ENCODE assay signal across 25 mouse cellular contexts in genomic region chr11:83123198-83123597, GRCm38 (mm10). TPM values are rescaled to one million over a fixed set of nuclear protein-coding genes. Genes with fewer than 3 reads are reported as not detected.
DNase-seq lines count a peak whose midpoint lies in the region; ATAC-seq lines count a peak whose summit lies in the region.
"Had no signal": no experiment of that assay in that cellular context is flagged by ENCODE, and none has a peak within 500 bp of the region (broad histone marks: within the 10 kb centered on the region; RNA-seq: fewer than 3 reads in every experiment).

No protein-coding gene starts in this region.

- intact Hi-C loops in heart, postnatal 14 days (cut with DNase I) = no loop called here

- no peak overlapping the region for H3K9ac ChIP-seq in limb, embryonic 11.5 days (ENCODE audit: low read length)

- 69% methylated on average over 4 of the region's 4 CpGs for WGBS in limb, embryonic 11.5 days
- 78% methylated on average over 4 of the region's 4 CpGs for WGBS in limb, embryonic 10.5 days

- H3K27me3 ChIP-seq in limb, embryonic 11.5 days (ENCODE audit: control insufficient read depth, insufficient read depth, low read length) = no peaks in the 10 kb centered on the region
- no peaks in the 10 kb centered on the region for H3K27me3 ChIP-seq in limb, embryonic 10.5 days (ENCODE audit: low read depth, poor library complexity, severe bottlenecking)

- ATAC-seq in limb, embryonic 11.5 days (ENCODE audit: insufficient number of reproducible peaks, low FRiP score, low TSS enrichment, low read depth) = no peak
- ATAC-seq: activated CD4-positive, CD25-positive, alpha-beta regulatory T cell, adult 4 months; CD4-positive, CD25-positive, alpha-beta regulatory T cell, adult 4 months; Patski had no signal

- no peaks in the 10 kb centered on the region for H3K36me3 ChIP-seq in limb, embryonic 11.5 days (ENCODE audit: control insufficient read depth, insufficient read depth, low read length)
- H3K36me3 ChIP-seq in limb, embryonic 10.5 days = no peaks in the 10 kb centered on the region
- H3K36me3 ChIP-seq: G1E had no signal

- DNase-seq in heart, adult 11 months = peak; percentile 82
- no peak for DNase-seq in heart, postnatal 14 days
- peak; percentile 16 for DNase-seq in limb, embryonic 11.5 days (ENCODE audit: low spot score)
- no peak for DNase-seq in limb, embryonic 10.5 days (ENCODE audit: low spot score)
- DNase-seq in ovary, adult 18-20 months (ENCODE audit: low spot score) = peak; percentile 16
- no peak for DNase-seq in ovary, postnatal 14 days (ENCODE audit: low spot score)
- peak; percentile 22 for DNase-seq in ovary, postnatal 36 days (ENCODE audit: low spot score)
- DNase-seq in ovary, postnatal 10 days (ENCODE audit: low spot score) = no peak
- DNase-seq: adrenal gland, adult 2 months; adrenal gland, adult 8-10 months; adrenal gland, postnatal 10 days; adrenal gland, postnatal 14 days; adrenal gland, postnatal 25 days; adrenal gland, postnatal 36 days; B cell, adult 2 months; cerebellum, adult 11 months; cerebellum, adult 11-12 months had no signal

- H3K4me2 ChIP-seq in limb, embryonic 11.5 days (ENCODE audit: low read depth, severe bottlenecking) = no peak overlapping the region

- no peak overlapping the region for H3K27ac ChIP-seq in limb, embryonic 11.5 days (replicated peaks; ENCODE audit: low read depth, low read length)
- H3K27ac ChIP-seq in limb, embryonic 10.5 days = no peak overlapping the region

- no peaks in the 10 kb centered on the region for H3K9me3 ChIP-seq in limb, embryonic 11.5 days (ENCODE audit: control insufficient read depth, low read length)
- no peaks in the 10 kb centered on the region for H3K9me3 ChIP-seq in limb, embryonic 10.5 days (replicated peaks)
- H3K9me3 ChIP-seq: G1E had no signal

- H3K4me1 ChIP-seq in limb, embryonic 11.5 days (ENCODE audit: control insufficient read depth, insufficient read depth, low read length) = no peaks in the 10 kb centered on the region
- H3K4me1 ChIP-seq in limb, embryonic 10.5 days = no peaks in the 10 kb centered on the region

- no peak overlapping the region for H3K4me3 ChIP-seq in limb, embryonic 11.5 days (ENCODE audit: low read depth, low read length)
- H3K4me3 ChIP-seq in limb, embryonic 10.5 days = no peak overlapping the region

RNA-seq across cellular contexts. Expression of gene Slfn1, which starts 6.5 kb away (rescaled TPM):
- total RNA-seq in heart, postnatal 14 days (2021) = under 1 TPM in 1 of 2 experiments, not detected in 1; 0.41 TPM
- not detected in 2 replicates for polyA plus RNA-seq in limb, embryonic 11.5 days (2014; fragmentation: Nextera tagmentation; extraction: Ambion mirVana)
- not detected in 2 replicates for polyA plus RNA-seq in limb, embryonic 10.5 days (2016; fragmentation: Nextera tagmentation; extraction: Ambion mirVana)
- total RNA-seq: adrenal gland, postnatal 25 days; CH12.LX; ES-E14; MEL had no signal
- polyA plus RNA-seq: C2C12, G1E, Patski had no signal

RNA-seq across cellular contexts. Expression of gene Slfn4, which starts 51.8 kb away (rescaled TPM):
- under 1 TPM; 0.12 to 0.20 TPM for total RNA-seq in heart, postnatal 14 days (2021)
- not detected in 2 replicates for polyA plus RNA-seq in limb, embryonic 11.5 days (2014; fragmentation: Nextera tagmentation; extraction: Ambion mirVana)
- polyA plus RNA-seq in limb, embryonic 10.5 days (2016; fragmentation: Nextera tagmentation; extraction: Ambion mirVana) = not detected in 2 replicates
- total RNA-seq: CH12.LX, MEL had no signal
- polyA plus RNA-seq: C2C12, G1E had no signal

RNA-seq across cellular contexts. Expression of gene Slfn2, which starts 58.3 kb away (rescaled TPM):
- total RNA-seq in heart, postnatal 14 days (2021) = 1 to 10 TPM; 3.5 to 4.8 TPM
- polyA plus RNA-seq in limb, embryonic 11.5 days (2014; fragmentation: Nextera tagmentation; extraction: Ambion mirVana) = 0.85 and 1.1 TPM in 2 replicates
- 0.34 and 1.2 TPM in 2 replicates for polyA plus RNA-seq in limb, embryonic 10.5 days (2016; fragmentation: Nextera tagmentation; extraction: Ambion mirVana)

Comparison
In these comparisons a context has a peak if more than half of its experiments do, and no peak if none do; other contexts are left out.
1. DNase-seq: peak in heart, adult 11 months (single experiment), limb, embryonic 11.5 days (single experiment), ovary, adult 18-20 months (single experiment) and ovary, postnatal 36 days (single experiment); none in heart, postnatal 14 days (0 of 2), limb, embryonic 10.5 days (single experiment), ovary, postnatal 14 days (single experiment) and ovary, postnatal 10 days (single experiment).